Mouse (Mus musculus): ENCODE data around the gene Zfp629.

Zfp629 gene

DNA sequence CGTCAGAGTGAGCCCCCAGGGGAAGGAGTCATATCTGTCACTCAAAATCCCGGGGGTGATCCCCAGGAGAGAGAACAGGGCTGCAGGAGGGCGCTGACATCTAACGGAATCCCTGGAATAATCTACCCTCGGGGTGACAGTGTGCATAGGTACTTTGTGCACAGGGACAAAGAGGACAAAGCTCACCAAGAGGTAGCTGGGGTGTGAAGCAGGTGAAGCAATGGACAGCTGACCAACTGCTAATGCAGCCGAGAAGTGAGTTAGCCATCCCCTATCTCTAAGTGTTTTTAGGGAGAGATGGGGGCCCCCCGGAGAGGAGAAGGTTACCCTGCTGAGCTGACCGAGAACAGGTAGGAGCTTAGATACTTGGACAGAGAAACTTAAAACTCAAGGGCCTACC, 1.5 kb downstream of the Zfp629 start:
- DNase-seq = no peak

DNA sequence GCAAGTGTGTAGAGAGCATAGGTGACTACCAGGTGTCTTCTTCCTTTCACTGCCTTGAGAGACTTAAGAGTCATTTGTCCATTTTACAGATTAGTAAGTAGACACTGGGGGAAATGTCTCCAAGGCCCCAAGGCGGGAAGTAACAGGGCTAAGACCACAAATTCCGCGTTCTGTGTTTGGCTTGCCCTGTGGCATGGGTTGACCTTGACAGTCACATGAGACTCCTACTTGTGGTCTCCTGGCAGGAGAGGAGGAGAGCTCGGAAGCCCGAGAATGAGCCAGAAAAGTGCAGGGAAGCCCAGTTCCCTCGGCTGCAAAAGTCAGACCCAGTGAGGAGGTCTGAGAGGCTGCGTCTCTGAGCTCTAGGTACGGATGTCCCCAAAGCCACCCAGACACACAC, 2.1 kb downstream of the Zfp629 start:
- DNase-seq = no peak

DNA sequence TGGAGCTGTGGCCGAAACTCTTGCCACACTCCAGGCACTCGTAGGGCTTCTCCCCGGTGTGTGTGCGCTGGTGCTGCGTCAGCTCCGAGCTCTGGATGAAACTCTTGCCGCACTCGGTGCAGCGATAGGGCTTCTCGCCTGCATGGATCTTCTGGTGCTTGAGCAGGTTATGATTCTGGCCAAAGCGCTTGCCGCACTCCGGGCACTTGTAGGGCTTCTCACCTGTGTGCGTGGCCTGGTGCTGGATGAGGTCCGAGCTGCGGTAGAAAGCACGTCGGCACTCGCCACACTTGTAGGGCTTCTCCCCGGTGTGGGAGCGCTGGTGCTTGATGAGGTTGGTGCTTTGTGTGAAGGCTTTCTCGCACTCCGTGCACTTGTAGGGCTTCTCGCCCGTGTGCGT, 4.0 kb downstream of the Zfp629 start:
- no peak for DNase-seq

DNA sequence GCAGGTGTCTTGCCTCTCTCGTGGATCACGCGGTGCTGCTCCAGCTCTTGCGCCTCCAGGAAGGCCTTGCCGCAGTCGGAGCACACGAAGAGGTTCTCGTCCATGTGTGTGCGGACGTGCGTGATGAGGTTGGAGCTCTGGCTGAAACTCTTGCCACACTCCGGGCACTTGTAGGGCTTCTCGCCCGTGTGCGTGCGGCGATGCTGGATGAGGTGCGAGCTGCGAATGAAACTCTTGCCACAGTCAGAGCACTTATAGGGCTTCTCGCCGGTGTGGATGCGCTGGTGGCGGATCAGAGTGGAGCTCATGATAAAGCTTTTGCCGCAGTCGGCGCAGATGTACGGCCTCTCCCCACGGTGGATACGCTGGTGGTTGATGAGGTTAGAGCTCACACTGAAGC, 4.6 kb downstream of the Zfp629 start:
- DNase-seq = no peak

DNA sequence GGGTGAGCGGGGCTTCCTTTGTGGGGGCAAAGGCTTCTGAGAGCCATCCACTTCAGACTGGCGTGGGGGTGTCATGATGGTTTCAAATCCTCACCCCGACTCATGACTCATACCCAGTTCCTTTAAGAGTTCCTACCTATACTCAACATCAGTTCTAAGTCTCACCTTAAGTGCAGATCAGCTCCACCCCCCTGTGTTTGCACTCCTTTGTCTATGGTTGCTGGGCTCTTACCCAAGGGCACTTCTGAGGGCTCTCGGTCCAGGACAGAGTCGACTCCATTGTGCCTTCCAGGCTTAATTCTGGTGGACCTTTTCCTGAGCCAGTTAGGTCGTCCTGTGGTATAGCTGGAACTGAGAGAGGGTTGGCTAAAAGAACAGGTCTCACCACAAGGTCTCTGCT, 8.4 kb downstream of the Zfp629 start:
- DNase-seq = no peak

DNA sequence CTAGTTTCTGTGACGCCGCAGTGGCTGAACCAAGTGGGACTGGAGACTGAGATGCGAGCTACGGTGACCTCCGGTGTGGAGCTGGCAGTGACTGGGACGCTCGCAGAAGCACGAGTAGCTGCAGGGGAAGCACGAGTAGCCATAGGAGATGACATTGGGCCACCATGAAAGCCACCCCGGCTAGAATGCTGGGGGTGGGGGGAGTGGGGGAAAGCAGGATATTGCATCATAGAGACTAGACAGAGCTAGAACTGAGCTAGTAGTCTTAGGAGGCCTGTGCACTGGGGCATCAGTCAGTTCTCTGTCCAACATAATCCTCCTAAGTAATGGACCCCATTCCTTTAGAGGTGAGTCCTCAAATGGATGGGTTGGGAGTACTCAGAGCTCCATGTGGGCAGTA, 11.3 kb downstream of the Zfp629 start:
- DNase-seq = no peak

DNA sequence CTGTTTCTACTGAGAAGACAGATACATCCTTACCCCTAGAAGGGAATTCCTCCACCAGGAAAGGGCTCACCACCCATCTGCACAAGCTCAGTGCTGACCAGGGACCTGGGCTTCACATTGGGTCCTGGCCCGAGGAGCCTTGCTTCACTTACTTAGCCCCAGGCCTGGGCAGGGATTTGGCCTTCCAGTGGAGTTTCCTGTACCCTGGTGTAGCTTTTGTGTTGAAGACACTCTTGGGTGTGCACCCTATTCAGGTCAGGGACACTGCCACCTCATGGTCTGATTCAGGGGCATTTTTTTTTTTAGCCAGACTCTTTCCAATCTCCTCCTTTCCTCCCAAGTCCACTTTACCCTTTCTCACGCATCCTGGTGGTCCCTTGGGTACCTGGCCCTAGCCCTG, 12.7 kb downstream of the Zfp629 start:
- no peak for DNase-seq

DNA sequence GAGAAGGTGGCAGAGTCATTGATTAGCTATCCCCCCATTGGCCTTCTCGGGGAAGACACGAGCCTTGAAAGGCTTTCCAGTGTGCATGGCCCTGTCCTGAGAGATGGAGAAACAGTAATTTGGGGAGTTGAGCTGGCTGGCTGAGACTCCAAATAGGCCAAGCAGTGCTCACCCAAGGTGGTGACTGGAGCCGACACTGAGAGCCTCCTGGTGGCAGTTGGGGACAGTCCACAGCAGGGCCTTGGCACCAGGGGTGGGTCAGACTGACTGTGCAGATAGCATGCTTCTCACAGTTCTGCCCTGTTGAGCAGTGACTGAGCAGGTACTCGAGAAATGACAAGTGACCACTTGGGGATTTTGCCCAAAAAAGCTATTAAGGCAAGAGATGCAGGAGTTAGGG, 13.9 kb downstream of the Zfp629 start:
- DNase-seq = no peak

DNA sequence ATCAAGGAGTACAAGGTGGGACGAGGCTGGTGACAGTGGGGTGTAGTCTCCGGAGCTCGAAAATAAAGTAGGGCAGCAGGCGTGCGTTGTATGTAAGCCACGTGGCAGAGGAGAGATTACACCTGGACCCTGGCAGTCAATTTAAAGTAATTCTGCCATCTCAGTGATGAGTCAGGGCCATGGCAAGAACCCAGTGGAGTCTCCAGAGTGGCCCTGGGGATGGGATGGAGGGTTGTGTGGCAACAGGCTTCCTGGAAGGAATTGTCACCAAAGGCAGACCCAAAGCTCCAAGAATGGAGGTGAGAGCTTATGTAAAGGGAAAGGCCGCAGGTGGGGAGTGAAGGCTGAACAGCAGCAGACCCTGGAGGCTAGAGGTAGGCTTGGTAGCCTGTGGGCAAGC, 15.0 kb downstream of the Zfp629 start:
- no peak for DNase-seq

DNA sequence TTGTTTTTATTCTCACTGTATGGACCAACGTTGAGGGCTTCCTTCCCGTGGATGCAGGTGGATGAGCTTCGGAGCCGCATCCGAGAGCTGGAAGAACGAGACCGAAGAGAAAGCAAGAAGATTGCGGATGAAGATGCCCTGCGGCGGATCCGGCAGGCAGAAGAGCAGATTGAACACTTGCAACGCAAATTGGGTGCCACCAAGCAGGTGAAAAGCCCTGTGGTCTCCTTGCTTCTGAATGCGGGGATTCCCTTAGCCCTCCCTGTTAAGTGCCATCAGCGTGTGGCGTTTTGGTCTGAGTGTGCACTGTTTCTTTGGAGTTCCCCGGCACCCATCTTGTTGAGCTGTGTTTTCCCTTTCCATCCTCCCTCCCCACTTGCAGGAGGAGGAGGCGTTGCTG, 18.9 kb downstream of the Zfp629 start:
- no peak for DNase-seq

DNA sequence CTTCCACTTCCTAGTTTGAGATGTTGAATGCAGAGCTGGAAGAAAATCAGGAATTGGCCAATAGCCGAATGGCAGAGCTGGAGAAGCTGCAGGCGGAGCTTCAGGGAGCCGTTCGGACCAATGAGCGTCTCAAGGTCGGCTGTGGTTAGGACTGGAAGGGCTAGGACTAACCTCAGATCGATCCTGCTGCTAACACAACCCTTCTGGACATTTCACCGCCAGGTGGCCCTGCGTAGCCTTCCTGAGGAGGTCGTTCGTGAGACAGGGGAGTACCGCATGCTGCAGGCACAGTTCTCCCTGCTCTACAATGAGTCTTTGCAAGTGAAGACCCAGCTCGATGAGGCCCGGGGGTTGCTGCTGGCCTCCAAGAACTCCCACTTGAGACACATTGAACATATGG, 23.0 kb downstream of the Zfp629 start:
- DNase-seq = no peak

DNA sequence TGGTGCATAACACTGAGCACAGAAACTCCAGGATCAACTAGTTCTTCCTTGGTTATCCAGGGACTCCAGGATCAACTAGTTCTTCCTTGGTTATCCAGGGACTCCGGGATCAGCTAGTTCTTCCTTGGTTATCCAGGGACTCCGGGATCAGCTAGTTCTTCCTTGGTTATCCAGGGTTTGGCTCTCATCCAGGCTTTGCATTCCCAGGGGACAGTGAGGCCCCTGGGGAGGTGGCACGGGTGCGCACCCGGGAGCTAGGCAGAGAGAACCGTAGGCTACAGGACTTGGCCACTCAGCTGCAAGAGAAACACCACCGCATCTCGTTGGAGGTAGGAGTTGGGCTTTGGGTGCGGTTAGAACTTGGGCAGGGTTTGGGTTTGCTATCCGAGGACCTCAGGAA, 24.5 kb downstream of the Zfp629 start:
- DNase-seq = no peak

DNA sequence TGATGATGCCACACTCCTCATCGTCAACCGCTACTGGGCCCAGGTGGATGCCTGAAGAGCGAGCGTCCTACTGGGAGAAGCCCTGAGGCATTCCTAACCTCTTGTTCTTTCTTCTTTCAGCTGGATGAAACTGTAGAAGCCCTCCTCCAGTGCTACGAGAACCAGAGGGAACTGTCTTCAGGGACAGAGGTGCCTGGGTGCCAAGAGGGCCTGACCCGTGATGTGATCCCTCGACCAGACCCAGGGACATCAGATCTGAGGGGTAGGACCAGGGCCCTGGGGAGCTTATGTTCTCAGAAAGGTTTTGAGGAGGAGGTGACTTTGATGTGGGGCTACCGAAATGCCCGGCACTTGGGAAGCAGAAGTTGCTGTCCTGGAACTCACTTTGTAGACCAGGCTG, 26.0 kb downstream of the Zfp629 start:
- no peak for DNase-seq

DNA sequence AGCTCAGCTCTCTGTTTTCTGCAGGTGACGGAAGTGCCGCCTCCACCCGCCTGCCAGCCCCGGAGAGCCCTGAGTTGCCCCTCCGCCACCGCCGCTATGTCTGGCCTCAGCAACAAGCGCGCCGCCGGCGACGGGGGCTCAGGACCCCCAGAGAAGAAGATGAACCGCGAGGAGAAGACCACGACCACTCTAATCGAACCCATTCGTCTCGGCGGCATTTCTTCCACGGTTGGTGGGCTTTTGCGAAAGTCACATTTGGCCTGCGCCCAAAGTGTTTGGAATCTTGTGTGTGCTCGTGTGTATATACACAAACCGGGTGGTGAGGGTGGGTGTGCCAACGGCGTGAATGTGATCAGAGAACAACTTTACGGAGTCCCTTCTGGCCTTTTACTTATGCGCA, 26.7 kb downstream of the Zfp629 start:
- no peak for DNase-seq

DNA sequence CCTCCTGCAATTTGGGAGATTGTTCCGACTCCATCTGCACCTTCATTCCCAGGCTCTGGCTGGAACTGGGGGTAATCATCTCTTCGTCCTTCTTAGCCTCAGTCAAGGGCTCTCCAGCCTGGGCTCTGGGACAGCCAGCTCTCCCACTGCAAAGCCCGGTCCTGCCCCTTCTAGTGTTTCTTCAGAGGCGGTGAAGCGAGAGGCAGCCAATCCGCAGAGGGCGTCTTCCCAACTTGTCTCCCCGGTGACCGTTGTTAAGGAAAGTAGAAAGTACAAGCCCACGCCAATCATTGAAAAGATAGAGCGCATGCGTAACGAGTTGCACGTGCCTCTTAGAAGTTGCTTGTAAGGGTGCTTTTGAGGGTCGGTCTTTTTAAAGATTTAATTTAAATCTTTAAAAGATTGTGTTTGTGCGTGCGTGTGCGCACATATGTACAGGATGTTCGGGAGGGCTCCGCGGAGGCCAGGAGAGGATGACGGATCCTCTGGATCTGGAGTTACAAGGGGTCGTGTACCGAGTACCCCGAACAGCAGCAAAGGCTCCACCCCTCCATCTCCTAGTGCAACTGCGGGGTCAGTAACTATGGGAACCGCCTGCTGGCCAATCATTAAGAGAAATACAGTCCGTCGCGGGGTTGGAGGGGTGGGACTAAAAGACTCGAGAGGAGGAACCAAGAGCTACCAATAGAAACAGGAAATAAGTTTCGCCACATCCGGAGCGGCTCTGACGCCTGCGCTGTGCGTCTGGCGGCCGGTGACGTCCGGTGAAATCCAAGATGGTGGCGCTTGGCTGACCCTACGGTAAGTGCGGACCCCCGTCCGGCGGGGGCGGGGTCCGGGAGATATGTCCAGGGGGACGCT, 27.4 kb downstream of the Zfp629 start, which contains the start of the genes Ccdc189 and Rnf40:
Ccdc189 (minus strand) TSS at position 585 of the 861 bp plus-strand sequence.
Rnf40 (plus strand) TSS at position 757 of the 861 bp plus-strand sequence.
- DNase-seq = peak; percentile 100

DNA sequence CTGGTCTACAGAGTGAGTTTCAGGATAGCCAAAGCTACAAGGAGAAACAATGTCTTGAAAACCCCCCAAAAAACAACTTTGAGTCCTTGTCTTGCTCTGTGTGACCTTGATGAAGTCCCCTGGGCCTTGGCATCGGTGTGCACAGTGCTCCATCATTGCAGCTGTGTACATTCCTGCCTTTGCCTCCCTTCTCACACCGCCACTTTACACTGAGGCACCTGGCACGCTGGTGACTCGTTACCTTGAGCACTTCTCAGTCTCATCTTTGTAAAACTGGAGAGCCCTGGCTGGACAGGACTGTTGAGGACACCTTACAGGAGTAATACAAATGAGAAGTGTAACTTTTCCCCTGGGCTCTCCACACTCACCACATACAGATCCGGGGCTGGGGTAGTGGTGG, 28.4 kb downstream of the Zfp629 start:
- DNase-seq = no peak

DNA sequence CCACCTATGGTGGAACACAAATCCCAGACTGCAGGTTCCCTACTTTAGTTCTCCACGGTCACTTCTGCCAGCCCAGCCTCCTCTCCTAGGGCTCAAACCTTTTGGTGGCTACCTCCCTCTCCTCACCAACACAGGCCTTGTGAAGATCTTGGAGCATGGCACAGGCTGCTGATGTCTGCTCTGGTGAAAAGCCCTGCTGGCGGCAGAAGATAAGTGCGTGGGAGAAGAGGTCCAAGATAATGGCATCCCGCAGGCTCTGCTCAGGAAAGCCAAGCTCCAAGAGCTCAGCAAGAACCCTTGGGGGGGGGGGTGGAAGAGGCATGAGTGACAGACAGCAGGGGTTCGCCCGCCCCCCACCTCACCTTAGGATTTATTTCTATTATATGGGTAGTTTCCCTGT, 29.4 kb downstream of the Zfp629 start:
- no peak for DNase-seq

DNA sequence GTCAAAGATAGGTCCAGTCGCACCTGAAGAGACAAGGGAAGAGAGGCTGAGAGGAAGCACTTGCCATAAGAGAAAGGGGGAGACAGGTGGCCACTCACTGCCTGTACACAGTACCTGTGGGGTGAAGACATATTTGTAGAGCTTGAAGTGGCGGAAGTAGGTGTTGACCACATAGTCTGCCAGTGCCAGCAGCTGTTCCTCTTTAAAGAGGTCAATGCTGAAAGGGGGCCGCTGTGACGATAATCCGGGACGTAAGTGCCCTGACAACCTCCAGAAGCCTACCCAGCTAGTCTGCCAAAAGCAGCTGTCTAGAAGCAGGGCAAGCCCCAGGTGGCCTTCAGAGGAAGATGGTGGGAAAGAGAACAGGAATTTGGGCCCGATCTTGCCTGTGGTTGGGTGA, 30.6 kb downstream of the Zfp629 start:
- no peak for DNase-seq

DNA sequence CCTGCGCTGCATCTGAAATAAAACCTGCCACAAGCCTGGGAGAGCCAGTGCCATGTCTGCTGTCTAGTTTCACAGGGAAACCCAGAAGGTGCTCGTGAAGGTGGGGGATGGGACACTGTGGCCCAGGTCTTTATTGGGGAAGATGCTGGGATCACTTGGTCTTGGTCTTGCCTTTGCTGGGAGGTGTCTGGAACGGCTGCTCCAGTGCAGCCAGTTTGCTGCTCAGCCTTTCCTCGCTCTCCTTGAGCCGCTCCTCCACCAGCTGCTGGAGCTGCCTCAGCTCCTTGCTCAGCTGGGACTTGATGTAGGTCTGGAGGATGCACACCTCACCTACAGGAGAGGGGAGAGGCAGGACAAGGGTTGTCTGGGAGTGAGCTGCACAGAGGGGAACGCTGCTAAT, 32.3 kb downstream of the Zfp629 start:
- no peak for DNase-seq

DNA sequence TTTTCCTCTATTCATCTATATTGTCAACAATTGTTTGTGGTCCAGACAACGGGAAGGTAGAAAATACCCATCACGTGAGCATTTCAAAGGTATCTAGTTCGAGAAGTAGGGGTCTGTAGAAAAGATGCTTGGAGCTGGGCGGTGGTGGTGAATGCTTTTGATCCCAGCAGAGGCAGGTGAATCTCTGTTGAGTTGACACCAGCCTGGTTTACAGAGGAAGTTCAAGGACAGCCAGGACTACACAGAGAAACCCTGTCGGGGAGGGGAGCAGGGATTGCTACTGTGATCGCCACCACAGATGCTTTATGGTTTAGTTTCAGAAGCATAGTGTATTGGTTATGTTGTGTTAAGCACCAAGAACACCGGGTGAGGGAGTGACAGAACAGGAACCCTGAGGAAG, 41.5 kb downstream of the Zfp629 start:
- no peak for DNase-seq

DNA sequence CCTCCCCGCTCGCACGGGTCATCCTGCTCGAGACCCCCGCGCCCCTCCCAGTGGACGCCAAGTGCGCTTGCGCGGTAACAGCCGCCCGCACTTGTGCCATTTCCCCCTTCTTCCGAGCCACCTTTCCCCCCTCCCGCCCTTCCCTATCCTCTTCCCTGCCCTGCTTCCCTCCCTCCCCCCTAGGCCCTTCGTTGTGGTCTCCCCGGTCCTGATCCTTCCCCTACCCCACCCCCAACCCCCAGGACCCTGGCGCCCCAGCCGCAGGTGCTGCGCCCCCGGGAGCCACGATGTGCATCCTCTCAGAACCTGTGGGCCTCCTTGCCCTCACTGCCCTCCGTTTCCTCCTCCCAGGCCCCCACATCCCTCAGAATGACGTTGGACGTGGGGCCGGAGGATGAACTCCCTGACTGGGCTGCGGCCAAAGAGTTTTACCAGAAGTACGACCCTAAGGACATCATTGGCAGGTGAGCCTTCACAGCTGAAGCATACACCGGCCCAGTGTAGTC, 42.0 kb downstream of the Zfp629 start:
- no peak for DNase-seq

DNA sequence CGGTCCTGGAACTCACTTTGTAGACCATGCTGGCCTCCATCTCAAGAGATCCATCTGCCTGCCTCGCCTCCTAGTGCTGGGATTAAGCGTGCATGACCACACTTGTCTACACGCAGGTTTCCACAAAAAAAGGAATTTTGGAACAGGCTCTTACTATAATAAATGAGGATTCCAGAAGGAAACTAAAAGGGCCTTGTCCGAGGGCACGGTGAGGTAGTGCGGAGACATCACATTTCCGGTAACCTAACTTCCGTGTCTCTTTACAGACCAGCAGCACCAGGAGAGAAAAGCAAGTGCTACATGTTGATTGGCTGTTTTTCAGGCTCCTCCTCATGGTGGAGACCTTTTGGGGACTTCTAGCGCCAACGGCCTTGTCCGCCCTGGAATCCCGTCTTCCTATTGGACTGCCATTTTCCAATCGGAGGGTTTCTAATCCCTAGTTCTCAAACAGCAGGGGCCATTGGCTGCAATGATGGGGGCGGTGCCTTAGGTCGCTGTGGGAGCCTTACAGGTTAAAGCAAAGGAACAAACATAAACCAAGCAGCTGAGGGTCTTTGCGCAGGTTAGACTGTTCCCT, 42.6 kb downstream of the Zfp629 start, which contains the start of gene Phkg2:
Phkg2 (plus strand) TSS at position 446 of the 577 bp plus-strand sequence.
- peak; percentile 99 for DNase-seq

DNA sequence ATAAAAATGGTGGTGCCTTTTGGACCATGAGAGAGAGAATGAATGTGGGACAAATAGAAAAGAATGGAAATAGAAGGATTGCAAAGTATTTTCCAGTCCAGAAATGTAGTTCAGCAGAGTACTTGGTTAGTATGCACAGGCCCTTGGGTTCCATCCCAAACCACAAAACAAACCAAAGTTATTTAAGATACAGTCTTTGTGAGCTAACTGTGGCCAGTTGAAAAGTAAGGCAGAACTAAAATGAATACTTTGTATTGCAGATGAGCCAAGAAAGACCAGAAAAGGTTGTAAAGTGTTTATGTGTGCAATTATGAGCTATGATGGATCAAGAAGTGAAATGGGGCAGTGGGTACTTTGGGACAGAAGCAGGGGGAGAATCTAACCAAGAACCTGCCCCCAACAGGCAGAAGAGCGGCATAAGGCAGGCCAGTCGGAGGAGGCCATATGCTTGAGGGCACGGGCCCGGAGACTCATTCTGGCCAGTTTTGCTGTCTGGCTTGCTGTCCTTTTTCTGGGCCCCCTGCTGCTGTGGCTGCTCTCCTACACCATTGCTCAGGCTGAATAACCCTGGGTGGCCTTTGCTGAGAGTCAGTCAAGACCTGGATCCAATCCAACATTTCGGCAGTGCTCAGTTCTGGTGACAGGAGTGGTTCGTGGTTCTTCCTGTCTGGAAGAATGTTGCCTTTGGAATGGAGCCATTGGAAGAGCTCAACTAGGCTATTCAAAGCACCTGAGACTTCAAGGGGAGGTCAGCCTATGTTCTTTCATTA, 51.0 kb downstream of the Zfp629 start:
- DNase-seq = no peak
